Mouse (Mus musculus) kidney, adult 2 months (tissue): ENCODE measurements around the gene Uqcc1. TPM values are rescaled to one million over a fixed set of nuclear protein-coding genes. Genes with fewer than 3 reads are reported as not detected.

Experiments
- DNase-seq: peaks from one replicate; pipeline ENCODE4 v3.0.0; 2021
- H3K27ac ChIP-seq: fragments of 200-500 bp; 2 replicates; pipeline ENCODE4 v1.5.1; 2012; ENCODE audit warnings: low read depth, low read length, control low read depth, inconsistent platforms; ENCODE audit not compliant: insufficient read depth
- H3K27me3 ChIP-seq: fragments of 200-500 bp; replicated peaks from 2 replicates; pipeline ENCODE4 v1.6.1; 2012; ENCODE audit warnings: mild to moderate bottlenecking, moderate library complexity, low read length, inconsistent platforms; ENCODE audit not compliant: control insufficient read depth, insufficient read depth
- H3K36me3 ChIP-seq: fragments of 200-500 bp; 2 replicates; pipeline ENCODE4 v1.6.1; 2012; ENCODE audit warnings: mild to moderate bottlenecking, moderate library complexity, low read length, inconsistent platforms; ENCODE audit not compliant: control insufficient read depth, insufficient read depth
- H3K4me1 ChIP-seq: fragments of 200-500 bp; 2 replicates; pipeline ENCODE4 v1.6.1; 2011; ENCODE audit warnings: low read length; ENCODE audit not compliant: control insufficient read depth, insufficient read depth
- H3K4me3 ChIP-seq: fragments of 200-500 bp; 2 replicates; pipeline ENCODE4 v1.5.1; 2011; ENCODE audit warnings: mild to moderate bottlenecking, low read depth, low read length, control low read depth; ENCODE audit not compliant: insufficient read depth
- CTCF ChIP-seq: fragments of 200-500 bp; conservative IDR thresholded peaks from 2 replicates; pipeline ENCODE4 v1.5.1; 2011; ENCODE audit warnings: low read depth, mild to moderate bottlenecking, control low read depth, low read length, moderate library complexity, mixed read lengths; ENCODE audit not compliant: insufficient read depth, insufficient read length
- POLR2A ChIP-seq: fragments of 200-500 bp; IDR thresholded peaks from one replicate; pipeline ENCODE4 v1.6.1; 2011; ENCODE audit warnings: low read depth, low read length, control low read depth
- WGBS: fragments of 180-500 bp; shearing (Covaris S2); methylation state at CpG from one replicate; pipeline ENCODE4 v1.1.7; 2018; 5-methylcytosine and 5-hydroxymethylcytosine counted together
- polyA plus RNA-seq: library from polyadenylated mRNA; depleted of rRNA; stranded (reverse); fragments of >200 nt; gene quantifications from 2 replicates; pipeline ENCODE4 v1.2.3, GENCODE M21; 2012

The Uqcc1 gene
- polyA plus RNA-seq, 1 experiment, result 74.9 TPM

DNA sequence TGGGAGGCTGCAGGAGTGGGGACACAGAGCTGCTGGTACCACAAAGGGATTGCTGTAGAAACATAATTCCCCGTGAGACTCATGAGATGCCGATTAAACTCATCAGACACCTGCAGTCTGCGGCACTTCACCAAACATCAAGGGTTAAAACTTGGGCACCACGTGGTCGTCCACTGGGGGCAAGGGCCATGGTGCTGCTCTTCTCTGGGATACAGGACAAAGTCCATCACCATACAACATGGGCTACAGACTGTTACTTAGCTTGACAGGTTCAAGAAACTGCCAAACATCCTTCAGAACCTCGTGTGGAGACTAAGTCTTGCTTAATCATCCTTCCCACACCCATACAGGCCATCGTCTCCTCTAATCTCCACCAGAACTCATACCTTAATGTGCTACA is 70.0 kb downstream of the Uqcc1 start:
- peak; percentile 77 for DNase-seq
- no peaks in the 10 kb centered on the region for H3K27me3 ChIP-seq
- TF ChIP-seq POLR2A, result no peak
- no peak for TF ChIP-seq CTCF
- no peak overlapping the region for H3K4me3 ChIP-seq
- H3K36me3 ChIP-seq, result no peaks in the 10 kb centered on the region
- H3K4me1 ChIP-seq, result peaks cover 7% of the 10 kb centered on the region; the same call in 1 of the 2 replicates
- no peak overlapping the region for H3K27ac ChIP-seq
- WGBS, result 54% methylated on average over 7 of the region's 7 CpGs

DNA sequence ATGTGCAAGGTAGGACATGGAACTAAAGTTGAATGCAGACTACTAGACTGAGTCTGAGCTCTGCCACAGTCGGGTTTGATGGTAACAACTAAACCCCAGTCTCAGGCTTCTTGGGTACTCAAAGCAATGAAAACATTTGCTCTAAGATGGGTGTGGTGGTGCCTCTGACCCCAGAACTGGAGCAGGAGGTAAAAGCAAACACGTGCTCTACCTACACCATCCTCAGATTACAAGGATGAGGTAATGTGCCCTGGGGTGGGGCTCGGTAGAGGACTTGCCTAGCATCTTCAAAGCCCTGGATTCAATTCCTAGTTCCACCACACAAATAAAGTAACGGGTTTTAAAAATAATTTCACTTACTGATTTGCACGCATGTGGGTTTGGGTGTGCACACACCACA is 77.6 kb downstream of the Uqcc1 start:
- Histone ChIP-seq H3K36me3 (0 out of 2 replicates have a peak, but pooled peaks cover 1% of the 10 kb centered on the region), H3K4me3 (no peak overlapping the region), H3K4me1 (no peaks in the 10 kb centered on the region), H3K27me3 (no peaks in the 10 kb centered on the region), H3K27ac (no peak overlapping the region)
- TF ChIP-seq POLR2A (no peak), CTCF (no peak)
- DNase-seq, result no peak
- 72% methylated on average over 5 of the region's 5 CpGs for WGBS

DNA sequence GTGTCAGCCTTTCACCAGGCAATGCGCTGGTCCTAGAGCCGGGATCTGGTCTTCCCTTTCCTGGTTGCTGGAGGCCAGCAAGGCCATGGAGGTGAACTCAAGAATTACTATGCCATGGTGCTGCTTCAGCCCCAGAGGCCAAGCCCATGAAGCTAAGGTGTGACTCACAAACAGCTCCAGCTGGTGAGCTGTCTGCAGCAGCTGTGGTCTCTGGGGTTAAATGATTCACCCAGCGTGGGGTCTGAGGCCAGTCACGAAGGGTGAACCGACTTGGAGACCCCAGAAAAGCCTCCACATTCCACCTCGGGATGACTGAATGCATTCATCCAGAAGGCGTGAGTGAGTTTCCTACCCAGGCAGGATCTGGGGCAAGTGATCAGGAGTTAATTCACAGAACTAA is 80.0 kb downstream of the Uqcc1 start:
- Histone ChIP-seq H3K27me3 (no peaks in the 10 kb centered on the region), H3K27ac (no peak overlapping the region), H3K4me1 (no peaks in the 10 kb centered on the region), H3K4me3 (no peak overlapping the region), H3K36me3 (0 out of 2 replicates have a peak, but pooled peaks cover 3% of the 10 kb centered on the region)
- 82% methylated on average over 7 of the region's 7 CpGs for WGBS
- DNase-seq, result no peak
- TF ChIP-seq POLR2A, result no peak
- TF ChIP-seq CTCF, result no peak

DNA sequence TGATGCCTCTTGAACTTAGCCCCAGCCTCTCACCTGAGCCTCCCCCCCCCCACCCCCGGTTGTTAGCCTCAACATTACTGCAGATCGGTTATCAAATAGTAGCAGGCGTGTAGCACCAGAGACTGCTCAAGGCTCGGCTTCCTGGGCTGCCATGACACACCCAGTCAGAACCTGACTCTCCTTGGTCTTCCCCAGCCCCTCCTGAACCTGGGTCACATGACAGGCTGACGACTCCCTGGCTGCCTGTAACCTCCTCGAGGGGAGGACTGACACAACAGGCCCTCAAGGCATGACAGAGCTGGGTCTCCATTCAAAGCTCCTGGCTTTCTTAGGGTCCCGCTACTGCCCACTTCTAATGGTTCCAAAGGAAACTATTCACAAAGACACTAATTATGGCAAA is 80.6 kb downstream of the Uqcc1 start:
- Histone ChIP-seq H3K4me1 (no peaks in the 10 kb centered on the region), H3K4me3 (no peak overlapping the region), H3K27me3 (no peaks in the 10 kb centered on the region), H3K27ac (no peak overlapping the region), H3K36me3 (0 out of 2 replicates have a peak, but pooled peaks cover 3% of the 10 kb centered on the region)
- TF ChIP-seq CTCF (no peak), POLR2A (no peak)
- 54% methylated on average over 7 of the region's 7 CpGs for WGBS
- DNase-seq, result no peak

DNA sequence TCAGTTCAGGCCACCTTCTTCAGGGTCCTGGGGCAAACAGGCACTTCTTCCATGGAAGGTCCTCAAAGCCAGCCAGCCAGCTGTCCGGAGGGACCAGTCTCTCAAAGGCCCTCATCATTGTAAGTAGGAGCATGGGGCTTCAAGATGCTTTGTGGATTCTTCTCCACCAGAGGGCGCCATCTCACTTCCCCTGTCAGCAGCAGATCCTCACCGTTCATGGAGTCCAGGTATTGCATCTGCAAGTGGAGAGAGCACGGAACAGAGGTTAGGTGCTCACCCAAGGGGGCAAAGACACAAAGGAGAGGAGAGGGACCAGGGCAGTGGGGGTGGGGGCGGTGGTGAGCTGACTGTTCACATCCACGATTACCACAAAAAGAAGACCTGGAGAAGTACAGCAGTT is 81.8 kb downstream of the Uqcc1 start:
- DNase-seq, result peak; percentile 81
- TF ChIP-seq CTCF (peak; percentile 93), POLR2A (no peak)
- H3K36me3 ChIP-seq, result 0 out of 2 replicates have a peak, but pooled peaks cover 3% of the 10 kb centered on the region

DNA sequence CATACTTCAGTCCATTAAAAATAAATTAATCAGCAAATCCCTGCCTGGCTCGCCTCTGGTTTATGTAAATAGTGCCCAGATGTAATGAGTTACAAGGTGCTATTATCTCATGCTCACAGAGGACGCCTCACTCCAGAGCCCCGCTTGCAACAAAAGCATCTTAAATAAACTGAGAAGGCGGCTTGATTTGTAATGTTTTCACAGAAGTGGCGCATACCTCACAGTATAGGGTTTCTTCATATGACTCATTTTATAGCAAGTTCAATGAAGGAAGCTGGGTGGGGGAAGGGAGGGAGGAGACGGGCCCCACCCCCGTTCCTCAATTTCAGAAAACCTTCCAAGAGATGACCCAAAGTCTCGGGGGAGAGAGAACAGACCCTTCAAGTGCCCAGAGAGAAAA is 83.2 kb downstream of the Uqcc1 start:
- TF ChIP-seq POLR2A (no peak), CTCF (no peak)
- Histone ChIP-seq H3K4me3 (no peak overlapping the region), H3K36me3 (0 out of 2 replicates have a peak, but pooled peaks cover 3% of the 10 kb centered on the region), H3K4me1 (no peaks in the 10 kb centered on the region), H3K27me3 (no peaks in the 10 kb centered on the region), H3K27ac (no peak overlapping the region)
- no peak for DNase-seq
- 70% methylated on average over 8 of the region's 8 CpGs for WGBS

More for the DNA sequence above, 81.8 kb downstream of the Uqcc1 start:
- H3K4me3 ChIP-seq, result no peak overlapping the region
- WGBS, result 22% methylated on average over 6 of the region's 6 CpGs
- no peaks in the 10 kb centered on the region for H3K4me1 ChIP-seq
- H3K27me3 ChIP-seq, result no peaks in the 10 kb centered on the region
- H3K27ac ChIP-seq, result no peak overlapping the region

DNA sequence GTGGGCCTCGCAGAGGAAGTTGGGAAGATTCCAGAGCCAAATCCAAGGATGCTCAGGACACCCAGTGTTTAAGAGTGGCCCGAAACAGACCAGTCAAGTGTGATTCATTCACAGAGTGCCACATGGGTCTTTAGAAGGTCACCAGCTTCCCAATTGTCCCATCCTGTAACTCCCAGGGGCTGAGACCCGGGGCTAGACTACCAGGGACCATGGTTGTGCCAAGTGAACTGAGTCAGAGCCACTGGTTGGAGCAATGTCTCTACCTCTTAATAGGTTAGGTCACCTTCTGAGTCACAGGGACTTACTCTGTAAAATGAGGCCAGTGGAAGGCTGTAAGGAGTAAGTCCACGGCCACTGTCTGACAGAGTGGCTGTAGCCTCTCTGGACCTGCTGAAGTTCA is 91.1 kb downstream of the Uqcc1 start:
- DNase-seq, result no peak
- Histone ChIP-seq H3K4me1 (no peaks in the 10 kb centered on the region), H3K27me3 (no peaks in the 10 kb centered on the region), H3K36me3 (no peaks in the 10 kb centered on the region), H3K27ac (no peak overlapping the region), H3K4me3 (no peak overlapping the region)
- 79% methylated on average over 4 of the region's 4 CpGs for WGBS
- TF ChIP-seq POLR2A (no peak), CTCF (no peak)

DNA sequence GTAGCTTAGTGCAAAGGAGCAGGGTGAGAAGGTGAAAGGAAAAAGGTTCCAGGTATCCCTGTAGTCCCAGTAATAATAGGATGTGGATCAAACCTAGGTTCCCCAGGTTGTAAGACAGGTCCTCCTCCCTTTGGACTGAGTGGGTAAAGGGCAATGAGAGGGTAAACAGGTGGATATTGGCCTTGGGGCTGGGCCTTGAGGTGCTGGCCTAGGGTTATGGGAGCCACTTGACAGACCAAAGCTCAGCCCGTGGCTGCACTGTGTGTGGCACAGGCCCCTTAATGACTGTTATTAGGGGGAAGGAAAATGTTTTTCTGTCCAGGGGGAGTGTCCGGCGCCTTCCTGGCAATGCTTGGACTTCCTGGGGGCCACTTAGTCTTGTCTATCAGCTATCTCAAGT is 92.1 kb downstream of the Uqcc1 start:
- Histone ChIP-seq H3K4me3 (no peak overlapping the region), H3K27me3 (no peaks in the 10 kb centered on the region), H3K36me3 (no peaks in the 10 kb centered on the region), H3K4me1 (no peaks in the 10 kb centered on the region), H3K27ac (no peak overlapping the region)
- TF ChIP-seq POLR2A (no peak), CTCF (no peak)
- no peak for DNase-seq
- WGBS, result 68% methylated on average over 3 of the region's 3 CpGs
